Mouse (Mus musculus): ENCODE results near the gene Mageb18. TPM values are rescaled to one million over a fixed set of nuclear protein-coding genes. Genes with fewer than 3 reads are reported as not detected.

The Mageb18 gene
- polyA plus RNA-seq (2012; rRNA removed) = 0.04 TPM in 1 of 2 replicates, not detected in the other

GRCm38 (mm10) chrX:92599472-92599871, at the start of gene Mageb18:
Mageb18 (minus strand) TSS chrX:92599572.

GRCm38 (mm10) chrX:92489649-92490048, 109.7 kb downstream of the Mageb18 start, which contains the start of gene Gm5941:
Gm5941 (plus strand) TSS chrX:92489949.

Other genes with a start within 250 kb of the Mageb18 start
- not detected in 2 replicates for gene Gm5941, start 109.6 kb downstream of the Mageb18 start, polyA plus RNA-seq (2012; rRNA removed)

Data from central nervous system, embryonic 14 days (tissue).